Mouse (Mus musculus): ENCODE results near the gene Tmem135.

The Tmem135 gene

DNA sequence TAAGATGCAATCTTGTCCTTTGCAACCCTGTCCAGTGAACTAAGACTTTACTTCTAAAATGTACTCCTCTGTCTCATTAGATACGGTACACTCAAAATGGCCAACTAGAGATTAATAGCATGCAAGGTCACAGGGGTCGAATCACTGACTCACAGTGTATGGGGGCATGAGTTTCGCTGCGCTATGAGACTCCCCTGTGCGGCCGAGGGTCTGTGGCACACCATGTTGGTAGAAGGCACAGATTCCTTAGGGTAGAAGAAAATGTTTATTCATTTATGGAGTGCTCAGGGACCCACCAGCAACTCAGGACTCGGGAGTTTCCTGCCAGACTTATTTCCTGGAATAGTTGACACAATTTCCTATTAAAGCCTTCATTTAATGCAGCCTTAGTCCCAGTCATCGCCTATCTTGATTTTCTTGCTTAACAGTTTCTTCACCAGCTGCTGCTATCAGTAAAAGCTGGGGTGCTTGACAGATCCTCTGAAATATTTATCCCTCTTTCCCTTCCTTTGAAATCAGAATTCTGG lies 14.2 kb upstream of the Tmem135 start:
- no peak for DNase-seq (ENCODE audit: low read depth, low spot score)

DNA sequence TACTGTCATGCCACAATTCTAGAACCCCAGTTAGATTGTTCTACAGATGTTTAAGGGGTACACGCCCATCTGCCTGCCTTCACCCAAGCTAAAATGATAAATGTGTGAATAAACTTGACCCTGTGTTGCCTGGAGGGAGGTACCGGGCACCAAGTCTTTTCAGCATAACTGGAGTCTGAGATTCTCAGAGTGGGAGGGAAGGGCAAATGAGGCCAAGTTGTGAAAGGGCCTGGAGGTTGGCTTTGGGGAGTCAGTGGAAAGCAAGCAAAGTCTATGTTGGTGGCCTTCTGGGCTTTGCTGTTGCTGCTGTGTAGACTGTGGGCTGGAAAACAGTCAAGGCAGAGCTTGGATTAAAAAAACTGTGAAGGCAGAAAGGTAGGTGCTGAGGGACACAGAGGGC lies 13.7 kb upstream of the Tmem135 start:
- no peak for DNase-seq (ENCODE audit: low read depth, low spot score)

DNA sequence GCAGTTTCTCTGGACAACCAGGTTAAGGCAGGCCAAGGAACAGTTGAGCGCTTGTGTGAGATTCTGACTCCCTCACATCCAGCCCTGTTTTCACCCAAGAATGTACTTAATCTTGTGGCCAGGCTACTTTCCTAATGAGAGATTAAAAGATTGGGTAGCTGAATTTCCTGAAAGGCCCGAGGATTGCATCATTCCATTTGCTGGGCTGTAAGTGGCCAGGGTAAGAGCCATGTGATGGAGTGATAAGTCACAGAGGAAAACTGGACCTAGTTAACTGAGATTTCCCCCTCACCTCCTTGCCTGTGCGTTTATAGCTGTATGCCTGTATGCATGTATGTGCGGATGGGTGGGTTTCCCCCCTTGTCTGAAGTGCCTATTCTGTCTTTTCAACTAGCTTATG lies 12.0 kb upstream of the Tmem135 start:
- DNase-seq (ENCODE audit: low read depth, low spot score), result no peak

DNA sequence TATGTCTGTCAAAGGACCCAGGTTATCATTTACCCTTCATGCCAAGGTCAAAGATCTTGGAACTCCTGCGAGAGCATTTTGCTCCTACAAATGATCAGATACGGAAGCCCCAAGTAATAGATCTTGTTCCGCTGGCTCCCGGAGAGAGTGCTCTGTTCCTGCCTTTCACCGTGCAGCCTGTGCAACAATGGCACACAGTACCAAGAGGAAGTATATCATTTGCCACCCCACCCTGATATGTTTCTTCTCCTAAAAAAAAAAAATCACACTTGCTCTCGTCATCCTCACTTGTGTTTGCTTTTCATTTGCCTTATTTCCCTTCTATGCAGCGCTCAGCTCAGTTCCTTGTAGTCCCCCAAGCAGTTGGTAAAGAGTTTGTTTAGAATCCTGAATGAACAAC lies 8.1 kb upstream of the Tmem135 start:
- DNase-seq (ENCODE audit: low read depth, low spot score), result no peak

DNA sequence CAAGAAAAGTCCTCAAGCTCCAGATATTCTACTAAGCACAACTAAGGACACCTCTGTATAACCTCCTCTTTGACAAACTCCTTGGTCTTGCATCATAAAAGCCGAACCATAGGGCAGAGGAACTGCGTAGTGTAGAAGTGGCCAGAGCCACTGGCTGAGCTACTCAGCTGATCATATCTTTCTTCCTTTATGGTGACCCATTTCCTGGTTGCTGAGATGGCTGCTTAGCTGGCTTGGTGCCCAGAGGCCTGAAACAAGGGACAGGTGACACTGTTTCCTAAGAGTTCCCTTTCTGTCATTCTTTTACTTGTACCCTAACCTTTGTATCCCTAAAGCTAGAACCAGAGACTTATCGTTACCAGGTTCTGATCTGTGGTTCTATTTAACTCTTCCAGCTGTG lies 7.3 kb upstream of the Tmem135 start:
- no peak for DNase-seq (ENCODE audit: low read depth, low spot score)

DNA sequence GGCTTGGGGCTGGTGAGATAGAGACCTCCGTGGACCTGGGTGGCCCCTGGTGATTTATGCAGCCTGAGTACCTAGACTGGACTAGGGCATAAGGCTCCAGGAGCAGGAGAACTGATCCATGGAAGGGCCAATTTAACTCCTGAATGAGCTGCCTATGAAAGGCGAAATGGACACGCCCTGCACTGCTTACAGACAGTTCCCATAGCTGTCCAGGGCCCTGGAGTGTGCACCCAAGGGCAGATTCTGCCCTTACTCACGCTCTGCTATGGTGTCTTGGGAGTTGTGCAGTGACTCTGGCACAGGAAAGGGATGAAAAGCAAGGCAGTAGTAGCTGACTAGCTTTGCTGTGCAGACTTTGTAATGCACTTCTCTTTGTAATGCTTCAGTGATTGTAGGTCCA lies 6.3 kb upstream of the Tmem135 start:
- no peak for DNase-seq (ENCODE audit: low read depth, low spot score)

DNA sequence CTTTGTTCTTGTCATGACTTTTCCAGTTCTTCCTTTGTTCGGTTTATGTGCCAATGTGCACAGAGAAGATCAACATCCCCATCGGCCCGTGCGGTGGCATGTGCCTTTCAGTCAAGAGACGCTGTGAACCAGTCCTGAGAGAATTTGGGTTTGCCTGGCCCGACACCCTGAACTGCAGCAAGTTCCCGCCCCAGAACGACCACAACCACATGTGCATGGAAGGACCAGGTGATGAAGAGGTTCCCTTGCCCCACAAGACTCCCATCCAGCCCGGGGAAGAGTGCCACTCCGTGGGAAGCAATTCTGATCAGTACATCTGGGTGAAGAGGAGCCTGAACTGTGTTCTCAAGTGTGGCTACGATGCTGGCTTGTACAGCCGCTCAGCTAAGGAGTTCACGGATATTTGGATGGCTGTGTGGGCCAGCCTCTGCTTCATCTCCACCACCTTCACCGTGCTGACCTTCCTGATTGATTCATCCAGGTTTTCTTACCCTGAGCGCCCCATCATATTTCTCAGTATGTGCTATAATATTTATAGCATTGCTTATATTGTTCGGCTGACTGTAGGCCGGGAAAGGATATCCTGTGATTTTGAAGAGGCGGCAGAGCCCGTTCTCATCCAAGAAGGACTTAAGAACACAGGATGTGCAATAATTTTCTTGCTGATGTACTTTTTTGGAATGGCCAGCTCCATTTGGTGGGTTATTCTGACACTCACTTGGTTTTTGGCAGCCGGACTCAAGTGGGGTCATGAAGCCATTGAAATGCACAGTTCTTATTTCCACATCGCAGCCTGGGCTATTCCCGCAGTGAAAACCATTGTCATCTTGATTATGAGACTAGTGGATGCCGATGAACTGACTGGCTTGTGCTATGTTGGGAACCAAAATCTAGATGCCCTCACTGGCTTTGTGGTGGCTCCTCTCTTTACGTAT lies 3.3 kb upstream of the Tmem135 start:
- DNase-seq (ENCODE audit: low read depth, low spot score), result no peak

DNA sequence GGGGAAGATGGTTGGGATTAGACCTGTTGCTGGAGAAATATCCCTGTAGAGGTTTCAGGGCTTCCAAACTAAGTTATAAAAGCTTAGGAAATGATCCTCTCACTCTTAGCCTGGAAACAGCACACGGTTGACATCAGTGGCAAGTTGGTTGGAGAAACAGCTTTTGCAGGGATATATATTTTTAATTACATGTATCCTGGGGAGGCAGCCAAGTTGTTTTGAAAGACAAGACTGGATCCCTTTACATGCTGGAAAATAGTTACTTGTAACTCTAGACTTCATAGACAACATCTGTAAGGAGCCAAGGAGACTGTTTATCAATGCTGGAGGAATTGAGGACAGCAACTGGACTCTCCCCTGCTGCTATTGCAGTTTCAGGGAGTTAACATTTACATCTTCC lies 2.0 kb upstream of the Tmem135 start:
- no peak for DNase-seq (ENCODE audit: low read depth, low spot score)

DNA sequence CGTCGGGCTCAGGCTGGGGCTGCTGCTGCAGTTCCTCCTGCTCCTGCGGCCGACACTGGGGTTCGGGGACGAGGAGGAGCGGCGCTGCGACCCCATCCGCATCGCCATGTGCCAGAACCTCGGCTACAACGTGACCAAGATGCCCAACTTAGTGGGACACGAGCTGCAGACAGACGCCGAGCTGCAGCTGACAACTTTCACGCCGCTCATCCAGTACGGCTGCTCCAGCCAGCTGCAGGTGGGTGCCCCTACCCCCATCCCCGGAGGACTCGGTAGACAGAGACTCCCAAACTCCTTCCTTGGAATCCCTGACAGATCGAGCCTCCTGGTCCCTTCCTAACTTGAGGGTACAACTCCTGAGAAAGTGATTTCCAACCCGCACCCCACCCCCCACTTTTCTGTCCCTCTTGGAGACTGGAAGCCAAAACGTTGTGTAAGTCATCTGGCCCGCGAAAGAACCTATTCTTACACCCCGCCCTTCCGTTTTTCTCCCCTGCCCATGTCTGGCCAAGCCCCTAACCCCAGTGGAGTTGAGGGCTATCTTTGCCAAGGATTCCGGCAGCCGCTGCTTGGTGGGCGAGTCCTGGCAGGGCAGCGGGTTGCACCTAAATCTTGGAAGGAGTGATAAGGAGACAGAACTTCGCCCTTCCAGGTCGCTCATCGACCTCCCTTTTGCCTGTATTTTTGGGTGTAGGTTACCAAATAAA lies 865 bp upstream of the Tmem135 start:
- DNase-seq (ENCODE audit: low read depth, low spot score), result no peak

DNA sequence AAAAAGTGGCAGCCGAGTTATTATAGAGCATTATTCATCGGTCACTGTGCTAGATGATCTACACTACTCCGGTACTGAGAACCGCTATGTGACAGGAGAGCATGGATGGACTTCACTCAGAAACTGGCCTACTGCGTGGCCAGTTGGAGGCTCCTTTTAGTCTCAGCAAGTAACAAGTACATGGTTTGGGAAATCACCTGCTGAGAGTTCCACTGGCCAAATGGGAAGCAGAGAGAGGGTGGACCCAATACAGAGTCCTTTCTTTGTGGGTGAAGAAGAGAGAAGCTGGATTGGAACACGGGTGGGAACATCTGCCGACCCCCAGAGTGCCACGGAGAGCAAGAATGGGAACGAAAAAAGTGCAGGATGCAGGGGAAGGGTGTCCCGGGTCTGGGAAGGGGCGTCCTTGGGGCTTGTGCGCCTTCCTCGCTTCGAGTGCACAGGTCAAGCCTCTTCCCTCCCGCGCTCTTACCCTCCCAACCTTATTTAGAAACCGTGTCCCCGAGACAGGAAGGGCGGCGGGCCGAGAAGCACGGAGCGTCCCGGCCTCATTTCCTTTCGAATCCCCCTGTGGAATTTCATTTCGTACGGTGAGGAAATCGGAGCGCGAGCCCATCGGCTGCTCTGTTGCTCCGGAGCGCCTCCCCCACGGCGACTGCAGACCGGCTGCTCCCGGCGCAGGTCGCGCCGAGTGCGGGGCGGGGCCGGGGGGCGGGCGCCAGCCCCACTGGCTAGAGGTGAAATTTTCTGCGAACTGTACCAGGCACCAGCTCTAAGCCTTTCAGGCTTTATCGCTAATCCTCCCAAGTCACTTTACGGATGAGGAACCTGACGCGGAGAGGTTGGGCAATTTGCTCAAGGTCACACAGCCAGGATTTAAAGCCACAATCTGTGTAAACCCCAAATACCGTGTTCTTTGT lies 709 bp downstream of the Tmem135 start:
- peak; percentile 78 for DNase-seq (ENCODE audit: low read depth, low spot score)

DNA sequence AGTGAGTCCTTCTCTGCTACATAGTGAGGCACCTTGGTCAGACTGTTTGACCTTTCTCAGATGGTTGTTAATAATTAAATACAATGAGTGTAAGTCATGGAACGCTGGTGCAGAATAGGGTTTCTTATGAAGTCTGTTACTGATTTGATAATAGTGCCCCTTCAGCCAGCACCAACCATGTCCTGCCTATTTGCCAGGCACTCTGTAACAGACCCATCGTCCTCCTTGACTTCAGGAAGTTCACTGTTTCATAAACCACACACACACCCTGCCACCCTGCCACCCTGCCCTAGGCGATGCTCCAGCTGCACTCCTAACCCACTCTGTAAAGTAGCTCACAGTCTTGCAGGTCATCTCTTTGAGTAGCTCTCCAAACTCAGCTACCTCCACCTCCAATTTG lies 2.1 kb downstream of the Tmem135 start:
- no peak for DNase-seq (ENCODE audit: low read depth, low spot score)

DNA sequence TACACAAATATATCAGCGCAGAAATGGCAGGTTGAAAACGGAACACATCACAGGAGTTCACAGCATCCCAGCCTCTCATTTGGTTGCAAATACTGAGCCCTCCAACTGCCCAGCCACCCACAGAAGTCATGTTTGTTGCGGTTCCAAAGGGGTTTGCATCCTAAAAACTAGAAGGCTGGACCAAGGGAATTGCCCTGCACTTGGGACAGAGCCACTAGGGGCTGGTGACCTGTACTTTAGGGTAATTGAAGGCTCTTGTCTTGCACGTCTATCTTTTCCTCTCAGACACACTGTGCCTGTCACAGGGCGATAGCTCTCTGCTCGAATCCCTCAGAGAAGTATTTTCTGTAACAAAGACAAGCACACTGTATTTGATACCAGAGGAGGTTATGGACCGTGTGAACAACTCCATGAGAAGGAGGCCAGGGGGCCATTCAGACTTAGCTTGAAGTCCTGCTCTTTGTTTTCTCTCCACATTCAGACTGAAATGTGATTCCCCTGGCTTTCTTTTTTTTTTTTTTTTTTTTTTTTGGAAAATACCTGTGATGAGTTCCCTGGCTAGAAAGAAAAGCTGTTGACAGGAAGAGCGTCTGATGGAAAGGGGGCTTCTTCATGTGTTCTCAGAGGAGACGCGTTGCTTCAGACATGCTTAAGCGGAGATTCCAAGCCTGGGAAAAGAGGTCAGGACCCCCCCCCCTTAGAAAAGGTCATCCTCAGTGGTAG lies 2.7 kb downstream of the Tmem135 start:
- DNase-seq (ENCODE audit: low read depth, low spot score), result no peak

DNA sequence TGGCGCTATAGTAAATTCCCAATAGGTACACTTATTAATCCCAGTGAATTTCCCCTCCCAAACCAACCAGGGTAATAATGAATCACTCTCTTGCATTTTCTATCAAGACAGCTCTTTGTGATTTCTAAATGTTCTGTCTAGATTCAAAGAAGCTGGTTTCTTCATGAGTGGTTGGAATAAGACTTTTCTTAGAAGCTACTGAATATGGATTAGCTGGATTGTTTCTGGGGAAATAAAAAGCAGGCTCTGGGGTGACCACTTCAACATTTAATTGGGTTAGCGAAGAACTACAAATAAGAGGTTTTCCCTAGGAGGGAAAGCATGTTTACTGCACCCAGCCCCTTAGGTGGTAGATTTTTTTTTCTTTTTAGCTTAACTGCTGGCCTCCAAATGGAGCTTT lies 3.3 kb downstream of the Tmem135 start:
- DNase-seq (ENCODE audit: low read depth, low spot score), result no peak

DNA sequence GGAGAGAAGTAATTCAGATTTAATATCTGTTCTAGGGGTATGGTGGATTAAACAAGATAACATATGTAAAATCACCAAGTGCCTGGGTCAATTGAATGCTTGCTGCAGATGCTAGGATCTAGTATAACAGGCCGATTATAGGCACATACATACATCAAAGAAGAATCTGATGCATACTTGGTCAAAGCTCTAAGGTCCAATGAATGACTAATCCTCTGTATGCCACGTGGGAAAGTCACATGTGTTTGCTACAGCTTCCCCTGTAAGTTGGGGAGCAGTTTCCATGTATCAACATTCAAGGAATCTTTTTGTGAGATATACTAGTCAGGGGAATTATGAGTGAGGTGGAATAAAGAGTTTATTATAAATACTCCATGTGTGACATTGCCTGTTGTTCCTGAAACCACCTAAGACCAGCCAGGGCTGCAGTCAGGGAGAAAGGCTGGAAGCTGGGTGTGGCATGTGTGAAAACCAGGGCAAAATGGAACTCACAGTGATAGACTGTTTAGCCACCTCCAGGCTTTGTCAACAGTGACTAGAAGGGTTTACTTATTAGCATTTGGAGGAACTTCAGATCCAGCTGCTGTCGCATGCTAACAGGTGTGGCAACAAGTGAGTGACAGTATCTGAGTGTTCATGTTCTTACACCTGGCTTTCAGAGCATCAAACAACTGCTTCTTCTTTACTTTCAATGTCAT lies 6.0 kb downstream of the Tmem135 start:
- DNase-seq (ENCODE audit: low read depth, low spot score), result no peak

DNA sequence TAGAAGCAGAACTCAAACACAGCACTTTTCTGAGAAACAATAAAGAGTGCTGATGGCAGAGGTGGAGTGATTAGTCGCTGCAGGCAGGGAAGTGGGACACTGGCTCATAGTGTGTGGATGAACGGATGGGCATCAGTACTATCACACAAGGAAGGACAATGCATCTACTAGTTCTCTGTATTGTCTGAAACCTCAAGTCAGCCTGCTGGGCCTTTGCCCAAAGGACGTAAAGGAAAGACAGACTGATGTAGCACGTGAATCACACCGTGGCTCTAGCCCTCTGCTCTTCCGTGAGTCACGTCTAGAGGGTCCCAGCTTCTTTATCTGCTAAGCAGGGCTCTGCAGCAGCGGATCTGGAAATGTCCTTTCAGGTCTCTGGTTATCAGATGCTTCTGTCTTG lies 7.6 kb downstream of the Tmem135 start:
- DNase-seq (ENCODE audit: low read depth, low spot score), result no peak

DNA sequence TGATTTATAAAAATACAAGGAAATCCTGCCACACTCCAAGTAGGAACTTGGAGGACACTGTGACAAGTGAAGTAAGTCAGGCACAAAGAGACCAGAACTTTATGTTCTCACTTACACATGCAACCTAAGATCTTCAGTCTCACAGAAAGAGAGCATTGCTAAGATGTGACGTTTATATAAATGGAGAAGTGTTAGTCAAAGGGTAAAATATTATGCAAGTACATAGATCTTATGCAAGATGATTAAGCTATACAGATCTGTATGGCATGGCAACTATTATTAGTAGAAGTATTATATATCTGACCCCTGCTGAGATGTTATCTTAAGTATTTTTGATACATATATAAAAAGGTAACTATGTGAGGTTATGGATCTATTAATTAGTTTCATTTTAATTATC lies 8.6 kb downstream of the Tmem135 start:
- DNase-seq (ENCODE audit: low read depth, low spot score), result no peak

DNA sequence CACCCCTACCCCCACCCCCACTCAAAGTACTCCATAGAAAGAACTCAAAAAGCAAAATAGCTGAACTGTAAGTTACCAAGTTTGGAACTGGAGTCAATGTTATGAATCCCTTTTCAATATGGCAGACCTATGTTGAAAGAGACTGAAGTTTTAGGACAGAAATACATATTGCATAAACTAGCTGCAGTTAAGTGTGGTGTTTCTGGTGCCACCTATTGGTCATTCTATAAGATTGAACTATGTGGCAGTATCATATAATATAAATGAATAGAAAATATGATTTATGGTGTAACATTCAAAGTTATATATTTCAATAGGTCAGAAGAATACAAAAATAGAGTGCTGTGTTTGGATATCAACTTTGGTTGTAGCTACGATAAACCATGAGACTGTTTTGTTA lies 11.2 kb downstream of the Tmem135 start:
- no peak for DNase-seq (ENCODE audit: low read depth, low spot score)

DNA sequence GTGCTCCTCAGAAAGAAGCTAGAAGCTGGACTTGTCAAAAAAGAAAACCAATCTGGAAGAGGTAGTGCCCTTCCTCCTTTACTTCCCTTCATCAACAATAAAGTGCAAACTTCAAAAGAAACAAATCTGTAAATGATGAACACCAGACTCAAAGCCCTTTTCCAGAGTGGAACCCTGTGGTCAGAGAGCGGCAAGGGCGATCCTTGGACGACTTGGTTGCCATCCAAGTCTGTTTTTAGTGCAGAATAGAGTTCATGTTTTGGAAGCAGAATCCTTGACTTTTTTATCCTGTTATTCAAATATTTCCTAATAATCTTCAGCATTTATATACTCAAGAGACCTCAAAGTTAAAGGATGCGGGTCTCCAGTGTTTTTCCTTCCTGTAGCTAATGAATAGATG lies 11.6 kb downstream of the Tmem135 start:
- no peak for DNase-seq (ENCODE audit: low read depth, low spot score)

DNA sequence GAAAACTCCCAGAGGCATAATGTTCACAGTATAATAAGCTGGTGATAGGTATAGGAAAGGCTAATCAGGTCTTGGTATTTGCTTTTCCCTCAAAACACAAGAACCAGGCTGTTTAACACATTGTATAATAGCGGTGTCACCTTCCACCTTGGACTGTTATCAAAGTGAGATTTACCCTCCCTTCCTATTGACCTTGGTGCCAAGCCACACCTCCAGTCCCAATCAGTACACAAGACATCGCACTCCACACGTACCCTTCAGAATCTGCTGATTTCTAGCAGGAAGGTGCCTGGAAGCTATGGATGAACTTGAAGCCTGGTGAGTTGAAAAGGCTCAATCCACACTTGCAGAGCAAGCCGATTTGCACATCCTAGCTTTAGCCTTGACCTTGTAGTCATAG lies 12.2 kb downstream of the Tmem135 start:
- DNase-seq (ENCODE audit: low read depth, low spot score), result no peak

DNA sequence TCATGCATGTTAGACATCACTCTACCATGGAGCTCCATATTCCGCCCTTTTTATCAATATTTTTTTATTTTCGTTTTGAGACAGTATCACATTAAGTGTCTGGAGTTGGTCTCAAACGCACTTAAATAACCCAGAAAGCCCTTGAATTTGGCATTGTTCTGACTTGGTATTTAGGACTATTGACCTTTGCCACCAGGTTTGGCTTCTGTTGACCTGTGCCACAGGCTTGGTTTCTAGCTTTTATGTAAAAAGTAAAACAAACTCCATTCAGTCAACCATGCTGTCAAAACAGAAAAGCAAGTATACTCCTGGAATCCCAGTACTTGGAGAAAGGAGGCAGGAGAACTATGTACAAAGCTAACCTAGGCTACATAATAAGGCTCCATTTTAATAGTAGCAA lies 12.7 kb downstream of the Tmem135 start:
- no peak for DNase-seq (ENCODE audit: low read depth, low spot score)

DNA sequence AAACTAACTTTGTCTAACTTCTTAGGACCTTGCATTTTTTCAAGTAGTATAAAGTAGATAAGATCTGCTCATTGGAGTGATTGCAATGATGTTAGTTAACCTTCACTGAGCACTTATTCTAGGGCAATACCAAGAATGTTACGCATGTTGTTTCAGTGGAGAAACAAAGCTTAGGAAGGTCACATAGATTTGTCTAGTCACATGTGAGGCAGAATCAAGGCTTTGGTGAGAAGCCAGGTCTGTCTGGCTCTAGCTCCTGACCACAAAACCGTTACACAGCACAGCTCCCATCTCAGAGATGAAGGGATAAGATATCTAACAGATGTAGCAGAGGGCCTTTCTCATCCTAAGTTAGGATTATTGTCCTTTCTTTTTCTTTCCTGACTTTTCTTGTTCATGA lies 13.4 kb downstream of the Tmem135 start:
- DNase-seq (ENCODE audit: low read depth, low spot score), result no peak
